Comparison of ENCODE assay signal across 22 mouse cellular contexts in genomic region chr5:140258035-140258434, GRCm38 (mm10).
DNase-seq lines count a peak whose midpoint lies in the region; TF ChIP-seq lines count a peak whose summit lies in the region.
"Had no signal": no experiment of that assay in that cellular context is flagged by ENCODE, and none has a peak within 500 bp of the region (broad histone marks: within the 10 kb centered on the region; RNA-seq: fewer than 3 reads in every experiment).

No protein-coding gene starts in this region.

- 0 out of 2 replicates have a peak, but pooled peaks cover 6% of the 10 kb centered on the region for H3K36me3 ChIP-seq in thymus, adult 2 months (ENCODE audit: control insufficient read depth, insufficient read depth, low read length)
- H3K36me3 ChIP-seq: heart, embryonic 15.5 days had no signal

- peaks cover 80% of the 10 kb centered on the region for H3K4me1 ChIP-seq in thymus, adult 2 months (replicated peaks; ENCODE audit: control insufficient read depth, insufficient read depth, low read length)
- H3K4me1 ChIP-seq: heart, embryonic 15.5 days had no signal

- TF ChIP-seq POLR2A in thymus, adult 2 months (IDR thresholded peaks at IDR 0.05; ENCODE audit: control insufficient read depth, extremely low read depth, insufficient read depth, low read length, poor library complexity) = no peak; the same call in 1 of the 2 replicates

- no peak for TF ChIP-seq CTCF in thymus, adult 2 months (IDR thresholded peaks at IDR 0.05; ENCODE audit: borderline replicate concordance, control insufficient read depth, extremely low read depth, insufficient read depth, low read length, poor library complexity)

- H3K27ac ChIP-seq in thymus, adult 2 months (ENCODE audit: control insufficient read depth, insufficient read depth, low read length) = peak overlapping the region; percentile 80
- H3K27ac ChIP-seq: forebrain, embryonic 10.5 days; forebrain, embryonic 13.5 days; heart, embryonic 15.5 days; hindbrain, embryonic 14.5 days; hindbrain, postnatal 0 days had no signal

- WGBS in thymus, adult 2 months = 64% methylated on average over 3 of the region's 3 CpGs

- H3K27me3 ChIP-seq in thymus, adult 2 months (ENCODE audit: control insufficient read depth, insufficient read depth, low read length) = no peaks in the 10 kb centered on the region
- H3K27me3 ChIP-seq: CH12.LX; forebrain, embryonic 13.5 days; Patski had no signal

- DNase-seq in heart, adult 11 months = peak; percentile 76
- DNase-seq in heart, postnatal 4 days = no peak
- no peak for DNase-seq in thymus, adult 2 months
- DNase-seq in thymus, postnatal 25 days = no peak
- peak; percentile 47 to 63 for DNase-seq in thymus, postnatal 36 days
- DNase-seq in right cerebral cortex, postnatal 4 days = no peak
- DNase-seq in urinary bladder, adult 2 months (ENCODE audit: low spot score) = no peak
- DNase-seq: adrenal gland, postnatal 10 days; adrenal gland, postnatal 36 days; B cell, adult 2 months; cerebellum, adult 18-20 months; cerebellum, adult 9-10 months; cerebellum, postnatal 14 days; gastrocnemius, postnatal 25 days; heart, postnatal 10 days had no signal

- H3K4me3 ChIP-seq in thymus, adult 2 months (ENCODE audit: control insufficient read depth, insufficient read depth, low read length) = peak overlapping the region; percentile 36; the same call in 1 of the 2 replicates
- H3K4me3 ChIP-seq: forebrain, embryonic 10.5 days; forebrain, embryonic 13.5 days; heart, embryonic 15.5 days had no signal

Comparison
In these comparisons a context has a peak if more than half of its experiments do, and no peak if none do; other contexts are left out.
1. DNase-seq: peak in heart, adult 11 months (single experiment) and thymus, postnatal 36 days (2 of 2); none in heart, postnatal 4 days (single experiment), thymus, adult 2 months (single experiment), thymus, postnatal 25 days (single experiment), right cerebral cortex, postnatal 4 days (single experiment) and urinary bladder, adult 2 months (single experiment).